16 mouse cellular contexts compared by ENCODE assay signal in the genomic region with DNA sequence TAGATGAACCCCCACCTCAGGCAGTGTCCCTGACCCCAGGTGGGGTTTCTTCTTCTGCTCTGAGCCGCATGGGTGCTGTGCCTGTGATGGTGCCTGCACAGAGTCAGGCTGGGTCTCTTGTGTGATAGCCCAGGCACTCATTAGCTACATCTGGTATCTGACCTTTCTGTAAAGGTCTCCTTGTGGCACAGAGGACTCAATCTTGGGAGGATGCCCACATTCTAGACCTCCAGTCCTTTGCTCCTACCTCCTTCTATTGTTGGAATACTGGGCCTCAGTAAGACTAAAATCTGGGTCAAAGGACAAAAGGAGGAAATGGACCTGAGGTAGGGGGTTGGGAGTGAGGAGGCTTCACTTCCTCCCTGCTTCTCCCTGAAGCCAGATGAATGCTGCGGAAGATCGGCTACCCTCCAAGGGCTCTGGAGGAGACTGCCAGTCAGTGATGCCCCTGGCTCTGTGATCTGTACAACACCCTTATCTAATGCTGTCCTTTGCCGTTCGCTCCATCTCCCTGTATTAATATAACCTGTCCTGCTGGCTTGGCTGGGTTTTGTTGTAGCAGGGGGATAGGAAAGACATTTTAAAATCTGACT. TPM values are rescaled to one million over a fixed set of nuclear protein-coding genes. Genes with fewer than 3 reads are reported as not detected.
A peak's percentile ranks its signal among the peaks of the same experiment; 100 is the strongest.
DNase-seq lines count a peak whose midpoint lies in the region; ATAC-seq and TF ChIP-seq lines count a peak whose summit lies in the region.
"Had no signal": no experiment of that assay in that cellular context is flagged by ENCODE, and none has a peak within 500 bp of the region (broad histone marks: within the 10 kb centered on the region; RNA-seq: fewer than 3 reads in every experiment).

No protein-coding gene starts in this region.

- H3K4me1 ChIP-seq in heart, embryonic 16.5 days (ENCODE audit: control insufficient read depth, insufficient read depth, low read length): peaks cover 12% of the 10 kb centered on the region; the same call in 1 of the 2 replicates
- no peaks in the 10 kb centered on the region for H3K4me1 ChIP-seq in lung, embryonic 14.5 days (ENCODE audit: insufficient read depth)
- H3K4me1 ChIP-seq in lung, adult 2 months (ENCODE audit: control insufficient read depth, insufficient read depth, low read length): peaks cover 24% of the 10 kb centered on the region

- H3K9me3 ChIP-seq in heart, embryonic 16.5 days (replicated peaks; ENCODE audit: control insufficient read depth, low read length): no peaks in the 10 kb centered on the region
- H3K9me3 ChIP-seq in lung, embryonic 14.5 days (ENCODE audit: low read depth, low read length): no peaks in the 10 kb centered on the region
- H3K9me3 ChIP-seq: stomach, embryonic 15.5 days had no signal

- no peak overlapping the region for H3K4me3 ChIP-seq in heart, embryonic 16.5 days (ENCODE audit: low read length)
- no peak overlapping the region for H3K4me3 ChIP-seq in lung, embryonic 14.5 days (ENCODE audit: low read depth, low read length)
- H3K4me3 ChIP-seq in lung, adult 2 months (replicated peaks; ENCODE audit: extremely low read depth, low read depth, low read length): no peak overlapping the region
- H3K4me3 ChIP-seq: stomach, embryonic 15.5 days had no signal

- H3K4me2 ChIP-seq in heart, embryonic 16.5 days (ENCODE audit: low read depth, low read length): no peak overlapping the region
- no peak overlapping the region for H3K4me2 ChIP-seq in lung, embryonic 14.5 days
- H3K4me2 ChIP-seq: stomach, embryonic 15.5 days had no signal

- TF ChIP-seq POLR2A in lung, adult 2 months (IDR thresholded peaks at IDR 0.05; ENCODE audit: borderline replicate concordance, extremely low read depth, low read depth, low read length): no peak

- no peaks in the 10 kb centered on the region for H3K27me3 ChIP-seq in heart, embryonic 16.5 days (ENCODE audit: control insufficient read depth, insufficient read depth, low read length)
- no peaks in the 10 kb centered on the region for H3K27me3 ChIP-seq in lung, embryonic 14.5 days (ENCODE audit: insufficient read depth, low read length)
- H3K27me3 ChIP-seq: stomach, embryonic 15.5 days had no signal

- WGBS in heart, embryonic 16.5 days: 59% methylated on average over 5 of the region's 5 CpGs
- 73% methylated on average over 5 of the region's 5 CpGs for WGBS in lung, embryonic 14.5 days
- 46% methylated on average over 5 of the region's 5 CpGs for WGBS in lung, adult 2 months

- 0 out of 2 replicates have a peak, but pooled peaks cover 4% of the 10 kb centered on the region for H3K36me3 ChIP-seq in heart, embryonic 16.5 days (ENCODE audit: control insufficient read depth, insufficient read depth)
- H3K36me3 ChIP-seq in lung, embryonic 14.5 days (ENCODE audit: insufficient read depth): no peaks in the 10 kb centered on the region; the same call in 1 of the 2 replicates
- H3K36me3 ChIP-seq: stomach, embryonic 15.5 days had no signal

- ATAC-seq in heart, embryonic 16.5 days (replicated peaks; ENCODE audit: extremely low read depth, insufficient read depth, low FRiP score): peak; percentile 38; the same call in 1 of the 2 replicates
- ATAC-seq in lung, embryonic 14.5 days (ENCODE audit: insufficient read depth): no peak
- ATAC-seq: activated CD4-positive, CD25-positive, alpha-beta regulatory T cell, adult 4 months; forebrain, postnatal 0 days had no signal

- intact Hi-C loops in heart, postnatal 36 days (cut with DNase I): no loop called here

- 0 out of 2 replicates have a peak overlapping the region, but pooled peaks have one; percentile 16 for H3K27ac ChIP-seq in heart, embryonic 16.5 days (ENCODE audit: low read length)
- peak overlapping the region; percentile 28; the same call in 1 of the 2 replicates for H3K27ac ChIP-seq in lung, embryonic 14.5 days (ENCODE audit: low read depth)
- H3K27ac ChIP-seq: stomach, embryonic 15.5 days had no signal

- no peak for TF ChIP-seq CTCF in lung, embryonic 14.5 days (IDR thresholded peaks at IDR 0.05; ENCODE audit: low read depth)
- no peak for TF ChIP-seq CTCF in lung, adult 2 months (IDR thresholded peaks at IDR 0.05; ENCODE audit: insufficient read depth, low read length)

- peak; percentile 25 for DNase-seq in adrenal gland, adult 2 months
- no peak for DNase-seq in adrenal gland, adult 8-10 months
- DNase-seq in heart, postnatal 36 days: no peak
- DNase-seq in lung, embryonic 14.5 days: peak; percentile 54
- DNase-seq in lung, adult 2 months: no peak
- DNase-seq in lung, postnatal 36 days: peak; percentile 32
- DNase-seq in spleen, postnatal 14 days (ENCODE audit: low spot score in 2 of 2): no peak
- DNase-seq: cerebellum, postnatal 14 days; forebrain, postnatal 0 days; kidney, postnatal 10 days; layer of hippocampus, adult 9-11 months; right cerebral cortex, adult 18-20 months had no signal

- H3K9ac ChIP-seq in heart, embryonic 16.5 days (ENCODE audit: low read length): no peak overlapping the region
- no peak overlapping the region for H3K9ac ChIP-seq in lung, embryonic 14.5 days
- H3K9ac ChIP-seq: forebrain, postnatal 0 days; stomach, embryonic 15.5 days had no signal

RNA-seq across cellular contexts. Expression of a gene that starts 1.3 kb away (rescaled TPM):
- total RNA-seq in adrenal gland, adult 2 months (2021): 1 to 10 TPM; 1.8 to 3.0 TPM
- polyA plus RNA-seq in adrenal gland, adult 2 months (2012; rRNA removed): 8.8 and 8.9 TPM in 2 replicates
- total RNA-seq in adrenal gland, adult 8-10 months (2022): 1 to 10 TPM; 3.1 to 7.6 (median 5.4) TPM
- 2.1 and 5.3 TPM in 2 replicates for polyA plus RNA-seq in heart, embryonic 16.5 days (2015; fragmentation: Nextera tagmentation; extraction: Ambion mirVana)
- total RNA-seq in heart, postnatal 36 days (2021): 1 to 10 TPM; 4.0 to 4.7 TPM
- polyA plus RNA-seq in lung, embryonic 14.5 days (2014; fragmentation: Nextera tagmentation; extraction: Ambion mirVana): 17.0 and 18.8 TPM in 2 replicates
- polyA plus RNA-seq in lung, adult 2 months (2012; rRNA removed): 60.7 and 63.3 TPM in 2 replicates
- polyA plus RNA-seq: activated CD4-positive, CD25-positive, alpha-beta regulatory T cell, adult 4 months; embryonic facial prominence, embryonic 11.5 days had no signal

RNA-seq across cellular contexts. Expression of a gene that starts 9.9 kb away (rescaled TPM):
- 10 to 100 TPM; 23.5 to 42.4 TPM for total RNA-seq in adrenal gland, adult 2 months (2021)
- polyA plus RNA-seq in adrenal gland, adult 2 months (2012; rRNA removed): 49.2 and 59.1 TPM in 2 replicates
- total RNA-seq in adrenal gland, adult 8-10 months (2022): 10 to 100 TPM; 32.9 to 60.4 (median 46.6) TPM
- 92.1 and 101 TPM in 2 replicates for polyA plus RNA-seq in heart, embryonic 16.5 days (2015; fragmentation: Nextera tagmentation; extraction: Ambion mirVana)
- 10 to 100 TPM; 66.9 to 79.2 TPM for total RNA-seq in heart, postnatal 36 days (2021)
- 149 and 152 TPM in 2 replicates for polyA plus RNA-seq in lung, embryonic 14.5 days (2014; fragmentation: Nextera tagmentation; extraction: Ambion mirVana)
- 229 and 240 TPM in 2 replicates for polyA plus RNA-seq in lung, adult 2 months (2012; rRNA removed)

RNA-seq across cellular contexts. Expression of a gene that starts 14.9 kb away (rescaled TPM):
- total RNA-seq in adrenal gland, adult 2 months (2021): 1 to 10 TPM; 1.5 to 2.8 TPM
- polyA plus RNA-seq in adrenal gland, adult 2 months (2012; rRNA removed): 1.9 and 3.8 TPM in 2 replicates
- 1 to 10 TPM; 1.0 to 1.8 (median 1.5) TPM for total RNA-seq in adrenal gland, adult 8-10 months (2022)
- polyA plus RNA-seq in heart, embryonic 16.5 days (2015; fragmentation: Nextera tagmentation; extraction: Ambion mirVana): 3.4 and 4.3 TPM in 2 replicates
- total RNA-seq in heart, postnatal 36 days (2021): 1 to 10 TPM; 4.5 to 6.1 TPM
- 6.0 and 7.2 TPM in 2 replicates for polyA plus RNA-seq in lung, embryonic 14.5 days (2014; fragmentation: Nextera tagmentation; extraction: Ambion mirVana)
- polyA plus RNA-seq in lung, adult 2 months (2012; rRNA removed): 19.8 and 20.2 TPM in 2 replicates

RNA-seq across cellular contexts. Expression of a gene that starts 17.7 kb away (rescaled TPM):
- 10 to 100 TPM; 16.5 to 17.7 TPM for total RNA-seq in adrenal gland, adult 2 months (2021)
- polyA plus RNA-seq in adrenal gland, adult 2 months (2012; rRNA removed): 4.5 and 4.9 TPM in 2 replicates
- 10 to 100 TPM; 20.8 to 30.8 (median 23.8) TPM for total RNA-seq in adrenal gland, adult 8-10 months (2022)
- polyA plus RNA-seq in heart, embryonic 16.5 days (2015; fragmentation: Nextera tagmentation; extraction: Ambion mirVana): 9.2 and 10.9 TPM in 2 replicates
- 1 to 10 TPM; 9.6 to 9.7 TPM for total RNA-seq in heart, postnatal 36 days (2021)
- polyA plus RNA-seq in lung, embryonic 14.5 days (2014; fragmentation: Nextera tagmentation; extraction: Ambion mirVana): 11.4 and 12.2 TPM in 2 replicates
- polyA plus RNA-seq in lung, adult 2 months (2012; rRNA removed): 6.2 and 9.3 TPM in 2 replicates

RNA-seq across cellular contexts. Expression of a gene that starts 48.6 kb away (rescaled TPM):
- 10 to 100 TPM; 15.3 to 22.7 TPM for total RNA-seq in adrenal gland, adult 2 months (2021)
- 26.0 and 29.9 TPM in 2 replicates for polyA plus RNA-seq in adrenal gland, adult 2 months (2012; rRNA removed)
- 10 to 100 TPM; 17.2 to 33.2 (median 22.6) TPM for total RNA-seq in adrenal gland, adult 8-10 months (2022)
- polyA plus RNA-seq in heart, embryonic 16.5 days (2015; fragmentation: Nextera tagmentation; extraction: Ambion mirVana): 11.1 and 11.4 TPM in 2 replicates
- 1 to 10 TPM; 6.7 to 6.9 TPM for total RNA-seq in heart, postnatal 36 days (2021)
- polyA plus RNA-seq in lung, embryonic 14.5 days (2014; fragmentation: Nextera tagmentation; extraction: Ambion mirVana): 32.4 and 35.7 TPM in 2 replicates
- 22.9 and 28.5 TPM in 2 replicates for polyA plus RNA-seq in lung, adult 2 months (2012; rRNA removed)

Comparison
In these comparisons a context has a peak if more than half of its experiments do, and no peak if none do; other contexts are left out.
1. DNase-seq: peak in adrenal gland, adult 2 months (single experiment), lung, embryonic 14.5 days (single experiment) and lung, postnatal 36 days (single experiment); none in adrenal gland, adult 8-10 months (single experiment), heart, postnatal 36 days (0 of 2), lung, adult 2 months (single experiment) and spleen, postnatal 14 days (0 of 2).